Mouse (Mus musculus) stomach, postnatal 0 days (tissue): Measurements from ENCODE around the gene Rock2.

Experiments used
- CTCF ChIP-seq: IDR thresholded peaks from 2 replicates; pipeline ENCODE4 v1.5.1; 2016; ENCODE audit warnings: antibody characterized with exemption, low read depth, mild to moderate bottlenecking, moderate library complexity
- EP300 ChIP-seq: optimal IDR thresholded peaks from 2 replicates; pipeline ENCODE3; 2016; ENCODE audit warnings: antibody characterized with exemption

GRCm38 (mm10) chr12:16886354-16886753, 8.3 kb upstream of the Rock2 start:
- no peak for TF ChIP-seq CTCF
- no peak for TF ChIP-seq EP300
